Mouse (Mus musculus) hindbrain, embryonic 14.5 days (tissue): ENCODE results near the gene Gli1. TPM values are rescaled to one million over a fixed set of nuclear protein-coding genes. Genes with fewer than 3 reads are reported as not detected.

Experiments
- ATAC-seq: fragments of 200-750 bp; cut with Nextera tagmentation; 2 replicates; pipeline ENCODE4 v1.8.0; 2017; ENCODE audit warnings: moderate number of reproducible peaks, mild to moderate bottlenecking, moderate TSS enrichment, moderate library complexity; ENCODE audit not compliant: low FRiP score
- DNase-seq: peaks from one replicate; pipeline ENCODE4 v3.0.0-alpha.2; 2015; ENCODE audit warnings: low spot score
- H3K27ac ChIP-seq: fragments of 300-500 bp; sonication (generic); 2 replicates; pipeline ENCODE4 v1.5.1; 2014; ENCODE audit warnings: mild to moderate bottlenecking, moderate library complexity
- H3K27me3 ChIP-seq: fragments of 300-500 bp; sonication (generic); 2 replicates; pipeline ENCODE4 v1.6.1; 2014; ENCODE audit warnings: mild to moderate bottlenecking, low read length, mixed read lengths; ENCODE audit not compliant: control insufficient read depth, insufficient read depth
- H3K36me3 ChIP-seq: fragments of 300-500 bp; sonication (generic); replicated peaks from 2 replicates; pipeline ENCODE4 v1.6.1; 2014; ENCODE audit not compliant: control insufficient read depth, insufficient read depth
- H3K4me1 ChIP-seq: fragments of 300-500 bp; sonication (generic); replicated peaks from 2 replicates; pipeline ENCODE4 v1.6.1; 2014; ENCODE audit warnings: antibody characterized with exemption, low read length, mixed read lengths; ENCODE audit not compliant: control insufficient read depth, insufficient read depth
- H3K4me2 ChIP-seq: fragments of 300-500 bp; sonication (generic); replicated peaks from 2 replicates; pipeline ENCODE4 v1.6.1; 2014; ENCODE audit warnings: mild to moderate bottlenecking, moderate library complexity
- H3K4me3 ChIP-seq: fragments of 300-500 bp; sonication (generic); replicated peaks from 2 replicates; pipeline ENCODE4 v1.5.1; 2014; ENCODE audit warnings: mild to moderate bottlenecking, low read length
- H3K9ac ChIP-seq: fragments of 300-500 bp; sonication (generic); 2 replicates; pipeline ENCODE4 v1.6.1; 2014
- H3K9me3 ChIP-seq: fragments of 300-500 bp; sonication (generic); 2 replicates; pipeline ENCODE4 v1.6.1; 2016; ENCODE audit warnings: low read length; ENCODE audit not compliant: control insufficient read depth
- WGBS: fragments of 180-500 bp; shearing (Covaris S2); extraction: QIAGEN DNeasy Blood & Tissue Kit; methylation state at CpG from one replicate; pipeline ENCODE4 v1.1.7; 2014; 5-methylcytosine and 5-hydroxymethylcytosine counted together
- polyA plus RNA-seq: library from polyadenylated mRNA; unstranded; fragments of >200 nt; fragmentation: Nextera tagmentation; extraction: Ambion mirVana; gene quantifications from 2 replicates; pipeline ENCODE4 v1.2.1, GENCODE M21; 2014

Gene Gli1
- polyA plus RNA-seq, 1 experiment from 2014 or later, result 1.3 TPM

- no peaks in the 10 kb centered on the region for H3K9me3 ChIP-seq
- peak overlapping the region; percentile 31 for H3K4me3 ChIP-seq
- ATAC-seq (peak; percentile 82), DNase-seq (peak; percentile 93)
- peak overlapping the region; percentile 61 for H3K27ac ChIP-seq
- H3K4me1 ChIP-seq, result peaks cover 18% of the 10 kb centered on the region; the same call in 1 of the 2 replicates
- under 1% methylated on average over 31 of the region's 31 CpGs for WGBS
- H3K9ac ChIP-seq, result 0 out of 2 replicates have a peak overlapping the region, but pooled peaks have one; percentile 31
- peak overlapping the region; percentile 52 for H3K4me2 ChIP-seq
- H3K27me3 ChIP-seq, result peaks cover 37% of the 10 kb centered on the region
- H3K36me3 ChIP-seq, result no peaks in the 10 kb centered on the region
These were observed 2.7 kb downstream of the Gli1 start for GRCm38 (mm10) chr10:127338930-127339682.

GRCm38 (mm10) chr10:127337536-127338099, 4.2 kb downstream of the Gli1 start:
- Histone ChIP-seq H3K4me2 (no peak overlapping the region), H3K4me3 (no peak overlapping the region), H3K27ac (no peak overlapping the region), H3K4me1 (peaks cover 18% of the 10 kb centered on the region; the same call in 1 of the 2 replicates), H3K36me3 (no peaks in the 10 kb centered on the region), H3K9me3 (no peaks in the 10 kb centered on the region), H3K9ac (no peak overlapping the region), H3K27me3 (peaks cover 37% of the 10 kb centered on the region)
- DNase-seq (no peak), ATAC-seq (no peak)
- 84% methylated on average over 6 of the region's 6 CpGs for WGBS

GRCm38 (mm10) chr10:127336952-127337351, 4.8 kb downstream of the Gli1 start:
- H3K4me2 ChIP-seq, result no peak overlapping the region
- H3K4me1 ChIP-seq, result peaks cover 18% of the 10 kb centered on the region; the same call in 1 of the 2 replicates
- H3K27ac ChIP-seq, result no peak overlapping the region
- no peaks in the 10 kb centered on the region for H3K9me3 ChIP-seq
- H3K27me3 ChIP-seq, result peaks cover 30% of the 10 kb centered on the region
- DNase-seq (no peak), ATAC-seq (no peak)
- no peaks in the 10 kb centered on the region for H3K36me3 ChIP-seq
- WGBS, result 69% methylated on average over 5 of the region's 5 CpGs
- H3K9ac ChIP-seq, result no peak overlapping the region
- H3K4me3 ChIP-seq, result no peak overlapping the region

- 54% methylated on average over 1 of the region's 1 CpGs for WGBS
- H3K4me1 ChIP-seq, result peaks cover 14% of the 10 kb centered on the region; the same call in 1 of the 2 replicates
- no peak for ATAC-seq
- no peak overlapping the region for H3K9ac ChIP-seq
- no peak for DNase-seq
- H3K27me3 ChIP-seq, result peaks cover 14% of the 10 kb centered on the region
- no peaks in the 10 kb centered on the region for H3K9me3 ChIP-seq
- H3K4me2 ChIP-seq, result no peak overlapping the region
- H3K4me3 ChIP-seq, result no peak overlapping the region
- H3K36me3 ChIP-seq, result no peaks in the 10 kb centered on the region
- H3K27ac ChIP-seq, result no peak overlapping the region
These were observed 6.5 kb downstream of the Gli1 start for GRCm38 (mm10) chr10:127335271-127335670.

- Histone ChIP-seq H3K27me3 (peaks cover 22% of the 10 kb centered on the region), H3K36me3 (no peaks in the 10 kb centered on the region), H3K9ac (no peak overlapping the region), H3K4me2 (no peak overlapping the region), H3K4me3 (no peak overlapping the region), H3K27ac (no peak overlapping the region), H3K9me3 (no peaks in the 10 kb centered on the region), H3K4me1 (no peaks in the 10 kb centered on the region)
- DNase-seq, result no peak
- WGBS, result 72% methylated on average over 5 of the region's 5 CpGs
- ATAC-seq, result no peak
These were observed 8.6 kb downstream of the Gli1 start for GRCm38 (mm10) chr10:127333152-127333551.

GRCm38 (mm10) chr10:127332211-127332874, 9.4 kb downstream of the Gli1 start:
- DNase-seq (no peak), ATAC-seq (no peak)
- Histone ChIP-seq H3K4me3 (0 out of 2 replicates have a peak overlapping the region, but pooled peaks have one; percentile 11), H3K4me1 (no peaks in the 10 kb centered on the region), H3K4me2 (peak overlapping the region; percentile 42), H3K27me3 (peaks cover 30% of the 10 kb centered on the region), H3K36me3 (no peaks in the 10 kb centered on the region), H3K9ac (peak overlapping the region; percentile 34), H3K9me3 (no peaks in the 10 kb centered on the region), H3K27ac (no peak overlapping the region)
- WGBS, result 32% methylated on average over 31 of the region's 31 CpGs

GRCm38 (mm10) chr10:127330212-127330611, 11.6 kb downstream of the Gli1 start:
- peaks cover 7% of the 10 kb centered on the region for H3K4me1 ChIP-seq
- H3K4me2 ChIP-seq, result no peak overlapping the region
- no peak overlapping the region for H3K4me3 ChIP-seq
- H3K36me3 ChIP-seq, result no peaks in the 10 kb centered on the region
- ATAC-seq, result no peak
- H3K9me3 ChIP-seq, result 0 out of 2 replicates have a peak, but pooled peaks cover 4% of the 10 kb centered on the region
- no peak for DNase-seq
- no peak overlapping the region for H3K27ac ChIP-seq
- H3K27me3 ChIP-seq, result peaks cover 51% of the 10 kb centered on the region
- no peak overlapping the region for H3K9ac ChIP-seq
- 78% methylated on average over 7 of the region's 7 CpGs for whole genome bisulfite sequencing

GRCm38 (mm10) chr10:127327461-127328145, 14.2 kb downstream of the Gli1 start:
- Histone ChIP-seq H3K27ac (no peak overlapping the region), H3K4me1 (peaks cover 7% of the 10 kb centered on the region), H3K9ac (no peak overlapping the region), H3K27me3 (peaks cover 75% of the 10 kb centered on the region), H3K4me3 (no peak overlapping the region), H3K4me2 (no peak overlapping the region), H3K9me3 (0 out of 2 replicates have a peak, but pooled peaks cover 4% of the 10 kb centered on the region), H3K36me3 (no peaks in the 10 kb centered on the region)
- DNase-seq (no peak), ATAC-seq (no peak)
- WGBS, result 51% methylated on average over 18 of the region's 18 CpGs
